Mouse (Mus musculus) kidney, postnatal 10 days (tissue): ENCODE data around the gene Smok3c.
"Not testable (repeated sequence)": the region's sequence is repeated elsewhere in the genome, so short reads cannot be mapped to it uniquely, and the experiment has no call there.

Experiments used
- DNase-seq: peaks from one replicate; pipeline ENCODE4 v3.0.0; 2021; ENCODE audit warnings: mixed read lengths

The Smok3c gene

GRCm38 (mm10) chr5:138104976-138105375 is 52.0 kb downstream of the Smok3c start:
- DNase-seq, result no peak

- DNase-seq, result no peak
Observed at GRCm38 (mm10) chr5:138107130-138107529, 54.1 kb downstream of the Smok3c start.

- not testable (repeated sequence) for DNase-seq
Observed at GRCm38 (mm10) chr5:138109847-138110396, 56.9 kb downstream of the Smok3c start.
